Mouse (Mus musculus) lung, adult 2 months (tissue): ENCODE results near the gene Irgc1.

Source experiments
- CTCF ChIP-seq: fragments of 200-500 bp; IDR thresholded peaks from 2 replicates; pipeline ENCODE4 v1.5.1; 2011; ENCODE audit warnings: mild to moderate bottlenecking, low read length, control low read depth; ENCODE audit not compliant: insufficient read depth
- POLR2A ChIP-seq: fragments of 200-500 bp; IDR thresholded peaks from 2 replicates; pipeline ENCODE4 v1.6.1; 2011; ENCODE audit warnings: low read depth, mild to moderate bottlenecking, control low read depth, low read length, borderline replicate concordance; ENCODE audit errors: extremely low read depth

DNA sequence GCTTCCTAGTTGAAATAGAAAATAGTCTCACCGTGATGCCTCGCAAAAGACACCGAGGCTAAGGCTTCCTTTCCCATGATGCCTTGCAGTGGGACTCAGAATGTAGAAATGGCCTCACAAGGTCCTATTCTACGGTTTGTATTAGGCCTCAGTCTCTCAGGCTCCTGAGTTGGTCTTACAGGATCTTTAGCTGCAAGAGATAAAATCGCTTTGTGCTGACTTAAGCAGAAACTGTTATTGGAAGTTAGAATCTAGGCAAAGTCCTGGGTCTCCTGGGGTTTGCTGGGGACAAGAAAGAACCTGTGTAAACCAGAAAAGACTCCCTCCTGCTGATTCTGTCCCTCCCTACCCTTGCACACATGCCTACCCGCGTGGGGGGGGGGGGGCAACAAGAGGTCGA is 24.2 kb upstream of the Irgc1 start:
- no peak for TF ChIP-seq CTCF
- TF ChIP-seq POLR2A = no peak
